Mouse (Mus musculus) limb, embryonic 14.5 days (tissue): ENCODE results near the gene Trmt61a. TPM values are rescaled to one million over a fixed set of nuclear protein-coding genes. Genes with fewer than 3 reads are reported as not detected.

Experiments
- ATAC-seq: fragments of 200-750 bp; cut with Nextera tagmentation; 2 replicates; pipeline ENCODE4 v1.8.0; 2017; ENCODE audit warnings: low read depth, moderate number of reproducible peaks, moderate TSS enrichment; ENCODE audit not compliant: low FRiP score
- DNase-seq: peaks from one replicate; pipeline ENCODE4 v3.0.0-alpha.2; 2015; ENCODE audit warnings: low spot score
- H3K27ac ChIP-seq: fragments of 300-500 bp; sonication (generic); replicated peaks from 2 replicates; pipeline ENCODE4 v1.5.1; 2014; ENCODE audit warnings: low read depth, mild to moderate bottlenecking, low read length, moderate library complexity, mixed read lengths
- H3K27me3 ChIP-seq: fragments of 300-500 bp; sonication (generic); 2 replicates; pipeline ENCODE4 v1.6.1; 2014; ENCODE audit warnings: low read length, mixed read lengths; ENCODE audit not compliant: control insufficient read depth, insufficient read depth
- H3K36me3 ChIP-seq: fragments of 300-500 bp; sonication (generic); 2 replicates; pipeline ENCODE4 v1.6.1; 2014; ENCODE audit warnings: mild to moderate bottlenecking, low read length, moderate library complexity, mixed read lengths; ENCODE audit not compliant: control insufficient read depth, insufficient read depth
- H3K4me1 ChIP-seq: fragments of 300-500 bp; sonication (generic); 2 replicates; pipeline ENCODE4 v1.6.1; 2014; ENCODE audit warnings: antibody characterized with exemption, low read length, mixed read lengths; ENCODE audit not compliant: control insufficient read depth, insufficient read depth
- H3K4me2 ChIP-seq: fragments of 300-500 bp; sonication (generic); replicated peaks from 2 replicates; pipeline ENCODE4 v1.6.1; 2014; ENCODE audit warnings: low read depth, mild to moderate bottlenecking, low read length, moderate library complexity; ENCODE audit not compliant: severe bottlenecking
- H3K4me3 ChIP-seq: fragments of 300-500 bp; sonication (generic); replicated peaks from 2 replicates; pipeline ENCODE4 v1.5.1; 2014; ENCODE audit warnings: low read length
- H3K9ac ChIP-seq: fragments of 300-500 bp; sonication (generic); 2 replicates; pipeline ENCODE4 v1.6.1; 2014; ENCODE audit warnings: mild to moderate bottlenecking, low read depth, low read length, moderate library complexity; ENCODE audit not compliant: severe bottlenecking
- H3K9me3 ChIP-seq: fragments of 300-500 bp; sonication (generic); 2 replicates; pipeline ENCODE4 v1.6.1; 2016; ENCODE audit warnings: low read length; ENCODE audit not compliant: control insufficient read depth
- POLR2A ChIP-seq: fragments of 200-500 bp; IDR thresholded peaks from 2 replicates; pipeline ENCODE4 v1.8.0; 2012; ENCODE audit warnings: inconsistent platforms, mild to moderate bottlenecking, moderate library complexity, borderline replicate concordance; ENCODE audit not compliant: insufficient read depth, insufficient read length; ENCODE audit errors: extremely low read depth
- WGBS: fragments of 180-500 bp; shearing (Covaris S2); extraction: QIAGEN DNeasy Blood & Tissue Kit; methylation state at CpG from one replicate; pipeline ENCODE4 v1.1.7; 2014; 5-methylcytosine and 5-hydroxymethylcytosine counted together
- polyA plus RNA-seq, 2 experiments: library from polyadenylated mRNA; depleted of rRNA in 1 of 2; stranded (reverse) in 1 of 2; unstranded in 1 of 2; fragments of >200 nt; fragmentation: Nextera tagmentation in 1 of 2; extraction: Ambion mirVana in 1 of 2; gene quantifications; 2 replicates each; pipeline versions ENCODE4 v1.2.1 to v1.2.3; 2012 to 2014

Trmt61a gene
- polyA plus RNA-seq, 2 experiments, result 7.3 to 30.8 TPM

- TF ChIP-seq POLR2A, result no peak
Measured at GRCm38 (mm10) chr12:111665041-111665880, 12.6 kb upstream of the Trmt61a start.

GRCm38 (mm10) chr12:111666380-111666779, 11.5 kb upstream of the Trmt61a start:
- Histone ChIP-seq H3K27ac (no peak overlapping the region), H3K9ac (no peak overlapping the region), H3K4me1 (peaks cover 16% of the 10 kb centered on the region), H3K9me3 (no peaks in the 10 kb centered on the region), H3K36me3 (no peaks in the 10 kb centered on the region), H3K27me3 (peaks cover 15% of the 10 kb centered on the region), H3K4me3 (no peak overlapping the region), H3K4me2 (no peak overlapping the region)
- WGBS, result 69% methylated on average over 13 of the region's 13 CpGs
- DNase-seq, result no peak
- no peak for TF ChIP-seq POLR2A
- no peak for ATAC-seq

More at GRCm38 (mm10) chr12:111665041-111665880, 12.6 kb upstream of the Trmt61a start:
- DNase-seq (no peak), ATAC-seq (no peak)
- 78% methylated on average over 13 of the region's 13 CpGs for WGBS
- peaks cover 9% of the 10 kb centered on the region; the same call in 1 of the 2 replicates for H3K4me1 ChIP-seq
- H3K4me3 ChIP-seq, result no peak overlapping the region
- peaks cover 2% of the 10 kb centered on the region for H3K36me3 ChIP-seq
- H3K9me3 ChIP-seq, result no peaks in the 10 kb centered on the region
- no peak overlapping the region for H3K27ac ChIP-seq
- peaks cover 4% of the 10 kb centered on the region for H3K27me3 ChIP-seq
- no peak overlapping the region for H3K4me2 ChIP-seq
- H3K9ac ChIP-seq, result no peak overlapping the region

- Histone ChIP-seq H3K4me2 (no peak overlapping the region), H3K27me3 (peaks cover 25% of the 10 kb centered on the region), H3K9ac (no peak overlapping the region), H3K27ac (no peak overlapping the region), H3K4me1 (peaks cover 21% of the 10 kb centered on the region), H3K4me3 (no peak overlapping the region), H3K36me3 (no peaks in the 10 kb centered on the region), H3K9me3 (no peaks in the 10 kb centered on the region)
- ATAC-seq (no peak), DNase-seq (no peak)
- no peak for TF ChIP-seq POLR2A
- 91% methylated on average over 5 of the region's 5 CpGs for WGBS
Measured at GRCm38 (mm10) chr12:111667421-111667820, 10.5 kb upstream of the Trmt61a start.

DNA sequence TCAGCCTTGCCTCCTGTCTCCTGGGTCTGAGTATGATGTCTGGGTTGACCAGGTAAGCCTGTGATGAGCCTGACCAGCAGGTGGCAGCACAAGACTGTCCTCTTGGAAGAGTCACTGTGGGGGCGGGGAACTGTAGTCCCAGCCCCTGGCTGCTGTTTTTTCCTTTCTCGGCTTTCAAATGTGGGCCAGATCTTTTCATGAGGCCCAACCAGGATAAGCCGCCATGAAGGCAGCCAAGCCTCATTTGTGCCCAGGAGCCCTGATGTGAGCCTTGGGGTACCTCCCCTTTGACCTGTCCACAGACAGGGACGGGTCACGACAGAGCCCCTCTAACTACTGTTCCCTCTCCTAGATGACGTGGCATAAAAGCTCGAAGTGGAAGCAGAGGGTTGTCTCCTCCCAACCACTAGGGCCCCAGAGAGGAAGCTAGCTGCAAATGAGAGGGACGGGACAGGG, 9.4 kb upstream of the Trmt61a start:
- Histone ChIP-seq H3K27me3 (peaks cover 35% of the 10 kb centered on the region), H3K4me3 (peak overlapping the region; percentile 23), H3K9ac (peak overlapping the region; percentile 54), H3K27ac (peak overlapping the region; percentile 72), H3K4me1 (peaks cover 24% of the 10 kb centered on the region), H3K9me3 (no peaks in the 10 kb centered on the region), H3K4me2 (peak overlapping the region; percentile 55), H3K36me3 (no peaks in the 10 kb centered on the region)
- 2% methylated on average over 8 of the region's 8 CpGs for WGBS
- no peak for TF ChIP-seq POLR2A
- ATAC-seq (peak; percentile 78), DNase-seq (peak; percentile 99)

DNA sequence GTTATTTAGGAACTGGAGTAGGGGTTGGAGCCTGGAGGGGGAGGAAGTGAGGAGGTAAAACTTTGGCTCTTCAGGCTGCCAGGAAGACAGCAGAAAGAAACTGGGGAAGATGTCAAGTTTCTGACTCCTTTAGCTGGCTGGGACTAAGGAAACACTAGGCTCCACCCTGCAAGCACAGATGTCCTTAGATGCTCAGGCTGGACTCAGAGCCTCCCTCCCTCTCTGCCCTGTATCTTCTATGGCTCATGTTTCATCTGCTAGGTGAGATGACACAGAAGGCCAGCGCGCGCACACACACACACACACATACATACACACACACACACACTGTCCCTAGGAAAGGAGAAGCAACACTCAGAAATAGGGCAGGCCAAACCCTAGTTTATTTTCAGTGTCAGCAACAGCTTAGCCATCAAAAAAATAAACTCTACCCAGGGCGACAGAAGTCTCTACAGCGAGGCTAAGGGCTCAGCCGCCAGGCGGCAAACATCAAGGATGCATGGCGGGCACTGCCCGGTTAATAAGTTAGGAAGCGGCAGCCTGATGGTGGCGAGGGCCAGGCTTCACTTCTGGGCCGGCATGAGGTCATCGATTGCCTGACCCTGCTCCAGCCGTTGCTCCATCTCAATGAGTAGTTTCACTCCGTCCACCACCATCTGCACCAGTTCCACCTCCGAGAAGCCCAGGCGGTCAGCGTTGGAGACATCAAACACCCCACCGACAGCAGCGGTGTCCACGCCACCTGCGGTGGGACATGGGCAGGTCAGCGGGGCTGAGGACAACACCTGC, 8.7 kb upstream of the Trmt61a start:
- no peak for TF ChIP-seq POLR2A
- peak; percentile 42 for DNase-seq
- no peaks in the 10 kb centered on the region for H3K9me3 ChIP-seq
- H3K27ac ChIP-seq, result peak overlapping the region; percentile 72
- no peak; the same call in 1 of the 2 replicates for ATAC-seq
- peak overlapping the region; percentile 54 for H3K9ac ChIP-seq
- peak overlapping the region; percentile 55 for H3K4me2 ChIP-seq
- no peaks in the 10 kb centered on the region for H3K36me3 ChIP-seq
- peaks cover 41% of the 10 kb centered on the region for H3K27me3 ChIP-seq
- H3K4me3 ChIP-seq, result peak overlapping the region; percentile 23
- H3K4me1 ChIP-seq, result peaks cover 24% of the 10 kb centered on the region
- 65% methylated on average over 23 of the region's 23 CpGs for WGBS
